Mouse (Mus musculus) midbrain, embryonic 11.5 days (tissue): Measurements from ENCODE around the gene Syt1. TPM values are rescaled to one million over a fixed set of nuclear protein-coding genes. Genes with fewer than 3 reads are reported as not detected.
A peak's percentile ranks its signal among the peaks of the same experiment; 100 is the strongest.

Source experiments
- ATAC-seq: fragments of 200-750 bp; cut with Nextera tagmentation; 2 replicates; pipeline ENCODE4 v1.8.0; 2017; ENCODE audit warnings: moderate TSS enrichment, moderate library complexity; ENCODE audit not compliant: low FRiP score
- DNase-seq: peaks from one replicate; pipeline ENCODE4 v3.0.0; 2015; ENCODE audit warnings: low spot score; ENCODE audit errors: missing footprints
- H3K27ac ChIP-seq: fragments of 300-500 bp; sonication (generic); 2 replicates; pipeline ENCODE4 v1.5.1; 2014; ENCODE audit warnings: low read depth, low read length
- H3K27me3 ChIP-seq: fragments of 300-500 bp; sonication (generic); 2 replicates; pipeline ENCODE4 v1.6.1; 2014; ENCODE audit warnings: mild to moderate bottlenecking, low read length, moderate library complexity, mixed read lengths; ENCODE audit not compliant: control insufficient read depth, insufficient read depth
- H3K36me3 ChIP-seq: fragments of 300-500 bp; sonication (generic); 2 replicates; pipeline ENCODE4 v1.6.1; 2014; ENCODE audit warnings: mild to moderate bottlenecking, low read length, moderate library complexity, mixed read lengths; ENCODE audit not compliant: control insufficient read depth, insufficient read depth
- H3K4me1 ChIP-seq: fragments of 300-500 bp; sonication (generic); 2 replicates; pipeline ENCODE4 v1.6.1; 2014; ENCODE audit warnings: low read length; ENCODE audit not compliant: control insufficient read depth, insufficient read depth
- H3K4me2 ChIP-seq: fragments of 300-500 bp; sonication (generic); 2 replicates; pipeline ENCODE4 v1.6.1; 2014; ENCODE audit warnings: mild to moderate bottlenecking, moderate library complexity
- H3K4me3 ChIP-seq: fragments of 300-500 bp; sonication (generic); 2 replicates; pipeline ENCODE4 v1.5.1; 2014; ENCODE audit warnings: low read depth, low read length
- H3K9ac ChIP-seq: fragments of 300-500 bp; sonication (generic); 2 replicates; pipeline ENCODE4 v1.6.1; 2014; ENCODE audit warnings: low read length
- H3K9me3 ChIP-seq: fragments of 300-500 bp; sonication (generic); 2 replicates; pipeline ENCODE4 v1.6.1; 2016; ENCODE audit warnings: low read length; ENCODE audit not compliant: control insufficient read depth
- WGBS: fragments of 180-500 bp; shearing (Covaris S2); extraction: QIAGEN DNeasy Blood & Tissue Kit; methylation state at CpG from one replicate; pipeline ENCODE4 v1.1.7; 2014; 5-methylcytosine and 5-hydroxymethylcytosine counted together
- polyA plus RNA-seq: library from polyadenylated mRNA; unstranded; fragments of >200 nt; fragmentation: Nextera tagmentation; extraction: Ambion mirVana; gene quantifications from 2 replicates; pipeline ENCODE4 v1.2.1, GENCODE M21; 2014

Gene Syt1
- polyA plus RNA-seq, 1 experiment from 2014 or later: 18.8 TPM

- ATAC-seq (peak; percentile 54; the same call in 1 of the 2 replicates), DNase-seq (no peak)
- Histone ChIP-seq H3K27ac (no peak overlapping the region), H3K4me2 (no peak overlapping the region), H3K27me3 (no peaks in the 10 kb centered on the region), H3K4me3 (no peak overlapping the region), H3K9ac (no peak overlapping the region), H3K9me3 (no peaks in the 10 kb centered on the region), H3K36me3 (no peaks in the 10 kb centered on the region), H3K4me1 (no peaks in the 10 kb centered on the region)
- WGBS: 95% methylated on average over 6 of the region's 6 CpGs
These were observed 117.5 kb downstream of the Syt1 start for GRCm38 (mm10) chr10:108893288-108893687.

GRCm38 (mm10) chr10:108892441-108892840 lies 118.3 kb downstream of the Syt1 start:
- H3K4me3 ChIP-seq: no peak overlapping the region
- DNase-seq: no peak
- no peak for ATAC-seq
- H3K4me1 ChIP-seq: no peaks in the 10 kb centered on the region
- 100% methylated on average over 1 of the region's 1 CpGs for WGBS
- H3K9ac ChIP-seq: no peak overlapping the region
- H3K36me3 ChIP-seq: no peaks in the 10 kb centered on the region
- H3K4me2 ChIP-seq: no peak overlapping the region
- H3K27me3 ChIP-seq: no peaks in the 10 kb centered on the region
- no peaks in the 10 kb centered on the region for H3K9me3 ChIP-seq
- no peak overlapping the region for H3K27ac ChIP-seq

GRCm38 (mm10) chr10:108889084-108889483 lies 121.7 kb downstream of the Syt1 start:
- no peak overlapping the region for H3K27ac ChIP-seq
- no peaks in the 10 kb centered on the region for H3K36me3 ChIP-seq
- no peak overlapping the region for H3K9ac ChIP-seq
- WGBS: 85% methylated on average over 4 of the region's 4 CpGs
- H3K27me3 ChIP-seq: no peaks in the 10 kb centered on the region
- DNase-seq: no peak
- no peak for ATAC-seq
- no peak overlapping the region for H3K4me2 ChIP-seq
- H3K4me1 ChIP-seq: no peaks in the 10 kb centered on the region
- no peaks in the 10 kb centered on the region for H3K9me3 ChIP-seq
- H3K4me3 ChIP-seq: no peak overlapping the region

GRCm38 (mm10) chr10:108886781-108887180 lies 124.0 kb downstream of the Syt1 start:
- Histone ChIP-seq H3K36me3 (no peaks in the 10 kb centered on the region), H3K27ac (no peak overlapping the region), H3K9me3 (no peaks in the 10 kb centered on the region), H3K27me3 (no peaks in the 10 kb centered on the region), H3K4me2 (no peak overlapping the region), H3K9ac (no peak overlapping the region), H3K4me3 (no peak overlapping the region), H3K4me1 (no peaks in the 10 kb centered on the region)
- DNase-seq (no peak), ATAC-seq (no peak)

- no peaks in the 10 kb centered on the region for H3K36me3 ChIP-seq
- H3K4me3 ChIP-seq: no peak overlapping the region
- no peaks in the 10 kb centered on the region for H3K9me3 ChIP-seq
- H3K27me3 ChIP-seq: no peaks in the 10 kb centered on the region
- H3K27ac ChIP-seq: no peak overlapping the region
- H3K4me1 ChIP-seq: no peaks in the 10 kb centered on the region
- ATAC-seq (no peak), DNase-seq (no peak)
- H3K4me2 ChIP-seq: no peak overlapping the region
- 93% methylated on average over 1 of the region's 1 CpGs for WGBS
- H3K9ac ChIP-seq: no peak overlapping the region
These were observed 125.0 kb downstream of the Syt1 start for GRCm38 (mm10) chr10:108885769-108886168.

- DNase-seq: no peak
These were observed 126.3 kb downstream of the Syt1 start for GRCm38 (mm10) chr10:108884520-108884919.

GRCm38 (mm10) chr10:108880372-108880771 lies 130.4 kb downstream of the Syt1 start:
- H3K4me1 ChIP-seq: no peaks in the 10 kb centered on the region
- H3K27me3 ChIP-seq: no peaks in the 10 kb centered on the region
- H3K9me3 ChIP-seq: no peaks in the 10 kb centered on the region
- DNase-seq (no peak), ATAC-seq (no peak)
- H3K4me2 ChIP-seq: no peak overlapping the region
- no peak overlapping the region for H3K9ac ChIP-seq
- no peaks in the 10 kb centered on the region for H3K36me3 ChIP-seq
- no peak overlapping the region for H3K27ac ChIP-seq
- no peak overlapping the region for H3K4me3 ChIP-seq
- 87% methylated on average over 2 of the region's 2 CpGs for WGBS

More at GRCm38 (mm10) chr10:108884520-108884919, 126.3 kb downstream of the Syt1 start:
- no peaks in the 10 kb centered on the region for H3K9me3 ChIP-seq
- H3K27me3 ChIP-seq: no peaks in the 10 kb centered on the region
- ATAC-seq: no peak
- H3K36me3 ChIP-seq: no peaks in the 10 kb centered on the region
- H3K4me1 ChIP-seq: no peaks in the 10 kb centered on the region
- 72% methylated on average over 1 of the region's 1 CpGs for WGBS
- no peak overlapping the region for H3K9ac ChIP-seq
- H3K4me3 ChIP-seq: no peak overlapping the region
- no peak overlapping the region for H3K27ac ChIP-seq
- H3K4me2 ChIP-seq: no peak overlapping the region

GRCm38 (mm10) chr10:108875730-108876129 lies 135.1 kb downstream of the Syt1 start:
- ATAC-seq (no peak), DNase-seq (no peak)
- no peaks in the 10 kb centered on the region for H3K4me1 ChIP-seq
- H3K27ac ChIP-seq: no peak overlapping the region
- 92% methylated on average over 5 of the region's 5 CpGs for WGBS
- H3K4me3 ChIP-seq: no peak overlapping the region
- no peaks in the 10 kb centered on the region for H3K9me3 ChIP-seq
- no peak overlapping the region for H3K9ac ChIP-seq
- H3K4me2 ChIP-seq: no peak overlapping the region
- H3K27me3 ChIP-seq: no peaks in the 10 kb centered on the region
- no peaks in the 10 kb centered on the region for H3K36me3 ChIP-seq

GRCm38 (mm10) chr10:108874687-108875086 lies 136.1 kb downstream of the Syt1 start:
- no peak for DNase-seq
- 74% methylated on average over 4 of the region's 4 CpGs for whole genome bisulfite sequencing
- H3K4me2 ChIP-seq: no peak overlapping the region
- H3K36me3 ChIP-seq: no peaks in the 10 kb centered on the region
- H3K9ac ChIP-seq: no peak overlapping the region
- H3K9me3 ChIP-seq: no peaks in the 10 kb centered on the region
- no peaks in the 10 kb centered on the region for H3K4me1 ChIP-seq
- no peak for ATAC-seq
- no peak overlapping the region for H3K4me3 ChIP-seq
- H3K27me3 ChIP-seq: no peaks in the 10 kb centered on the region
- no peak overlapping the region for H3K27ac ChIP-seq

GRCm38 (mm10) chr10:108872359-108872758 lies 138.4 kb downstream of the Syt1 start:
- no peak for DNase-seq
- no peaks in the 10 kb centered on the region for H3K4me1 ChIP-seq
- H3K27ac ChIP-seq: no peak overlapping the region
- no peak for ATAC-seq
- WGBS: 89% methylated on average over 6 of the region's 6 CpGs
- H3K36me3 ChIP-seq: no peaks in the 10 kb centered on the region
- H3K9ac ChIP-seq: no peak overlapping the region
- H3K27me3 ChIP-seq: no peaks in the 10 kb centered on the region
- H3K9me3 ChIP-seq: no peaks in the 10 kb centered on the region
- H3K4me3 ChIP-seq: no peak overlapping the region
- H3K4me2 ChIP-seq: no peak overlapping the region
